In genomic region chr7:73420827-73421226, GRCm38 (mm10) we compare ENCODE assay signal across 14 mouse cellular contexts. TPM values are rescaled to one million over a fixed set of nuclear protein-coding genes. Genes with fewer than 3 reads are reported as not detected.
A peak's percentile ranks its signal among the peaks of the same experiment; 100 is the strongest.
DNase-seq lines count a peak whose midpoint lies in the region; ATAC-seq and TF ChIP-seq lines count a peak whose summit lies in the region.
"Had no signal": no experiment of that assay in that cellular context is flagged by ENCODE, and none has a peak within 500 bp of the region (broad histone marks: within the 10 kb centered on the region; RNA-seq: fewer than 3 reads in every experiment).

No protein-coding gene starts in this region.

- H3K36me3 ChIP-seq in hindbrain, embryonic 15.5 days = 0 out of 2 replicates have a peak, but pooled peaks cover 6% of the 10 kb centered on the region
- peaks cover 44% of the 10 kb centered on the region for H3K36me3 ChIP-seq in neural tube, embryonic 13.5 days

- H3K27ac ChIP-seq in layer of hippocampus, adult 2 months = peak overlapping the region; percentile 55
- H3K27ac ChIP-seq in embryonic fibroblast, embryonic 13.5 days (ENCODE audit: insufficient read depth, low read length) = peak overlapping the region; percentile 39
- peak overlapping the region; percentile 2; the same call in 1 of the 2 replicates for H3K27ac ChIP-seq in hindbrain, embryonic 15.5 days (replicated peaks)
- H3K27ac ChIP-seq in neural tube, embryonic 13.5 days (replicated peaks) = peak overlapping the region; percentile 71

- ATAC-seq in hindbrain, embryonic 15.5 days (ENCODE audit: low FRiP score, low read depth) = no peak
- ATAC-seq in neural tube, embryonic 13.5 days (ENCODE audit: low read depth) = no peak

- WGBS in hindbrain, embryonic 15.5 days = 45% methylated on average over 5 of the region's 5 CpGs
- WGBS in neural tube, embryonic 13.5 days = 43% methylated on average over 5 of the region's 5 CpGs

- no peak overlapping the region for H3K4me3 ChIP-seq in layer of hippocampus, adult 2 months
- no peak overlapping the region for H3K4me3 ChIP-seq in embryonic fibroblast, embryonic 13.5 days (ENCODE audit: insufficient read depth, low read length)
- no peak overlapping the region for H3K4me3 ChIP-seq in hindbrain, embryonic 15.5 days
- no peak overlapping the region for H3K4me3 ChIP-seq in neural tube, embryonic 13.5 days
- H3K4me3 ChIP-seq: lung, embryonic 15.5 days had no signal

- H3K4me2 ChIP-seq in hindbrain, embryonic 15.5 days = no peak overlapping the region
- no peak overlapping the region for H3K4me2 ChIP-seq in neural tube, embryonic 13.5 days
- H3K4me2 ChIP-seq: lung, embryonic 15.5 days had no signal

- H3K9me3 ChIP-seq in hindbrain, embryonic 15.5 days = no peaks in the 10 kb centered on the region
- H3K9me3 ChIP-seq in neural tube, embryonic 13.5 days = no peaks in the 10 kb centered on the region
- H3K9me3 ChIP-seq: lung, embryonic 15.5 days had no signal

- no peak for TF ChIP-seq CTCF in layer of hippocampus, adult 2 months (conservative IDR thresholded peaks at IDR 0.05)
- TF ChIP-seq CTCF in embryonic fibroblast, embryonic 13.5 days (IDR thresholded peaks at IDR 0.05; ENCODE audit: borderline replicate concordance, insufficient read depth, low read length) = no peak

- no peaks in the 10 kb centered on the region for H3K27me3 ChIP-seq in hindbrain, embryonic 15.5 days
- no peaks in the 10 kb centered on the region for H3K27me3 ChIP-seq in neural tube, embryonic 13.5 days
- H3K27me3 ChIP-seq: lung, embryonic 15.5 days had no signal

- DNase-seq in layer of hippocampus, adult 2 months (ENCODE audit: low spot score in 2 of 2) = no peak
- no peak for DNase-seq in layer of hippocampus, adult 18-20 months (ENCODE audit: low spot score in 2 of 2)
- no peak for DNase-seq in spleen, postnatal 10 days (ENCODE audit: low spot score in 2 of 2)
- DNase-seq in heart, adult 8-10 months (ENCODE audit: low spot score) = no peak
- no peak for DNase-seq in MN1 (ENCODE audit: low spot score)
- DNase-seq: cerebellum, adult 9-10 months; heart, adult 18-20 months; heart, postnatal 4 days; liver had no signal

- H3K9ac ChIP-seq in hindbrain, embryonic 15.5 days = no peak overlapping the region
- peak overlapping the region; percentile 26; the same call in 1 of the 2 replicates for H3K9ac ChIP-seq in neural tube, embryonic 13.5 days
- H3K9ac ChIP-seq: lung, embryonic 15.5 days had no signal

- no peak for TF ChIP-seq POLR2A in embryonic fibroblast, embryonic 13.5 days (IDR thresholded peaks at IDR 0.05; ENCODE audit: low read depth, low read length)

- 0 out of 2 replicates have a peak, but pooled peaks cover 9% of the 10 kb centered on the region for H3K4me1 ChIP-seq in embryonic fibroblast, embryonic 13.5 days (ENCODE audit: control insufficient read depth, insufficient read depth, low read length)
- H3K4me1 ChIP-seq in hindbrain, embryonic 15.5 days (replicated peaks) = peaks cover 61% of the 10 kb centered on the region
- H3K4me1 ChIP-seq in neural tube, embryonic 13.5 days (replicated peaks) = peaks cover 91% of the 10 kb centered on the region

RNA-seq across cellular contexts. Expression of gene Rgma, which starts 45.5 kb away (rescaled TPM):
- total RNA-seq in layer of hippocampus, adult 2 months (2021) = 10 to 100 TPM; 45.9 to 53.2 TPM
- 10 to 100 TPM; 49.3 to 56.0 TPM for total RNA-seq in layer of hippocampus, adult 18-20 months (2021)
- polyA plus RNA-seq in embryonic fibroblast, embryonic 13.5 days (2011; ENCODE audit: insufficient read length, low read depth, missing spikeins) = 12.6 and 19.3 TPM in 2 replicates
- 39.5 and 45.1 TPM in 2 replicates for polyA plus RNA-seq in hindbrain, embryonic 15.5 days (2015; fragmentation: Nextera tagmentation; extraction: Ambion mirVana)
- polyA plus RNA-seq in neural tube, embryonic 13.5 days (2015; fragmentation: Nextera tagmentation; extraction: Ambion mirVana) = 41.4 and 49.6 TPM in 2 replicates
- total RNA-seq in heart, adult 8-10 months (2022) = 10 to 100 TPM; 52.3 to 84.3 (median 65.6) TPM
- total RNA-seq: megakaryocyte-erythroid progenitor cell, adult 5-6 weeks had no signal

Comparison
In these comparisons a context has a peak if more than half of its experiments do, and no peak if none do; other contexts are left out.
1. H3K27ac ChIP-seq: peak in every context shown above with its lines; median percentile 71 in neural tube, embryonic 13.5 days; 55 in layer of hippocampus, adult 2 months; 39 in embryonic fibroblast, embryonic 13.5 days; 2 in hindbrain, embryonic 15.5 days.